Mouse (Mus musculus): ENCODE results near the gene Arap2. TPM values are rescaled to one million over a fixed set of nuclear protein-coding genes. Genes with fewer than 3 reads are reported as not detected.
"Not testable (repeated sequence)": the region's sequence is repeated elsewhere in the genome, so short reads cannot be mapped to it uniquely, and the experiment has no call there.

Arap2 gene
- polyA plus RNA-seq, 1 experiment, result 0.04 TPM

- Histone ChIP-seq H3K36me3 (replicated peaks; ENCODE audit: low read length) (peaks cover 11% of the 10 kb centered on the region), H3K4me1 (peaks cover 58% of the 10 kb centered on the region), H3K9me3 (no peaks in the 10 kb centered on the region), H3K27me3 (replicated peaks) (no peaks in the 10 kb centered on the region), H3K4me3 (replicated peaks) (no peak overlapping the region)
- no peak for TF ChIP-seq GATA1 (IDR thresholded peaks at IDR 0.05; ENCODE audit: borderline replicate concordance, low read length)
- no peak for TF ChIP-seq FLI1 (IDR thresholded peaks at IDR 0.05; ENCODE audit: low read length)
These were observed 17.8 kb downstream of the Arap2 start for GRCm38 (mm10) chr5:62748168-62748567.

GRCm38 (mm10) chr5:62743220-62743922 is 22.6 kb downstream of the Arap2 start:
- H3K9me3 ChIP-seq, result no peaks in the 10 kb centered on the region
- H3K27me3 ChIP-seq (replicated peaks), result no peaks in the 10 kb centered on the region
- H3K36me3 ChIP-seq (replicated peaks; ENCODE audit: low read length), result peaks cover 12% of the 10 kb centered on the region
- peaks cover 42% of the 10 kb centered on the region for H3K4me1 ChIP-seq
- TF ChIP-seq GATA1 (IDR thresholded peaks at IDR 0.05; ENCODE audit: borderline replicate concordance, low read length) (no peak), FLI1 (IDR thresholded peaks at IDR 0.05; ENCODE audit: low read length) (no peak)
- H3K4me3 ChIP-seq (replicated peaks), result no peak overlapping the region

- no peak for TF ChIP-seq FLI1 (IDR thresholded peaks at IDR 0.05; ENCODE audit: low read length)
- no peak for TF ChIP-seq GATA1 (IDR thresholded peaks at IDR 0.05; ENCODE audit: borderline replicate concordance, low read length)
- H3K4me1 ChIP-seq, result peaks cover 32% of the 10 kb centered on the region
- no peaks in the 10 kb centered on the region for H3K27me3 ChIP-seq (replicated peaks)
- no peak overlapping the region for H3K4me3 ChIP-seq (replicated peaks)
- H3K36me3 ChIP-seq (replicated peaks; ENCODE audit: low read length), result peaks cover 5% of the 10 kb centered on the region
- H3K9me3 ChIP-seq, result no peaks in the 10 kb centered on the region
These were observed 26.2 kb downstream of the Arap2 start for GRCm38 (mm10) chr5:62739451-62740415.

- H3K9me3 ChIP-seq; H3K4me3 ChIP-seq (replicated peaks); H3K36me3 ChIP-seq (replicated peaks; ENCODE audit: low read length); H3K27me3 ChIP-seq (replicated peaks); H3K4me1 ChIP-seq: not testable (repeated sequence)
These were observed 35.4 kb downstream of the Arap2 start for GRCm38 (mm10) chr5:62730573-62730972.

GRCm38 (mm10) chr5:62725551-62725950 is 40.4 kb downstream of the Arap2 start:
- TF ChIP-seq GATA1 (IDR thresholded peaks at IDR 0.05; ENCODE audit: borderline replicate concordance, low read length) (no peak), FLI1 (IDR thresholded peaks at IDR 0.05; ENCODE audit: low read length) (no peak)
- Histone ChIP-seq H3K9me3 (no peaks in the 10 kb centered on the region), H3K36me3 (replicated peaks; ENCODE audit: low read length) (no peaks in the 10 kb centered on the region), H3K27me3 (replicated peaks) (no peaks in the 10 kb centered on the region), H3K4me3 (replicated peaks) (no peak overlapping the region), H3K4me1 (peaks cover 14% of the 10 kb centered on the region)

GRCm38 (mm10) chr5:62723261-62724105 is 42.5 kb downstream of the Arap2 start:
- TF ChIP-seq GATA1 (IDR thresholded peaks at IDR 0.05; ENCODE audit: borderline replicate concordance, low read length), result no peak
- TF ChIP-seq FLI1 (IDR thresholded peaks at IDR 0.05; ENCODE audit: low read length), result no peak

GRCm38 (mm10) chr5:62716468-62716867 is 49.5 kb downstream of the Arap2 start:
- Histone ChIP-seq H3K36me3 (replicated peaks; ENCODE audit: low read length) (no peaks in the 10 kb centered on the region), H3K27me3 (replicated peaks) (no peaks in the 10 kb centered on the region), H3K9me3 (no peaks in the 10 kb centered on the region), H3K4me3 (replicated peaks) (no peak overlapping the region), H3K4me1 (peaks cover 43% of the 10 kb centered on the region)
- TF ChIP-seq GATA1 (IDR thresholded peaks at IDR 0.05; ENCODE audit: borderline replicate concordance, low read length), result no peak
- TF ChIP-seq FLI1 (IDR thresholded peaks at IDR 0.05; ENCODE audit: low read length), result no peak

More at GRCm38 (mm10) chr5:62723261-62724105, 42.5 kb downstream of the Arap2 start:
- Histone ChIP-seq H3K4me1 (peaks cover 14% of the 10 kb centered on the region), H3K4me3 (replicated peaks) (no peak overlapping the region), H3K36me3 (replicated peaks; ENCODE audit: low read length) (no peaks in the 10 kb centered on the region), H3K27me3 (replicated peaks) (no peaks in the 10 kb centered on the region), H3K9me3 (no peaks in the 10 kb centered on the region)

GRCm38 (mm10) chr5:62715977-62716376 is 50.0 kb downstream of the Arap2 start:
- Histone ChIP-seq H3K36me3 (replicated peaks; ENCODE audit: low read length) (no peaks in the 10 kb centered on the region), H3K9me3 (no peaks in the 10 kb centered on the region), H3K4me3 (replicated peaks) (peak overlapping the region; percentile 53), H3K27me3 (replicated peaks) (no peaks in the 10 kb centered on the region), H3K4me1 (peaks cover 48% of the 10 kb centered on the region)
- TF ChIP-seq FLI1 (IDR thresholded peaks at IDR 0.05; ENCODE audit: low read length), result no peak
- TF ChIP-seq GATA1 (IDR thresholded peaks at IDR 0.05; ENCODE audit: borderline replicate concordance, low read length), result no peak

- H3K4me3 ChIP-seq (replicated peaks), result peak overlapping the region; percentile 75
- no peak for TF ChIP-seq FLI1 (IDR thresholded peaks at IDR 0.05; ENCODE audit: low read length)
- no peak for TF ChIP-seq GATA1 (IDR thresholded peaks at IDR 0.05; ENCODE audit: borderline replicate concordance, low read length)
- H3K36me3 ChIP-seq (replicated peaks; ENCODE audit: low read length), result no peaks in the 10 kb centered on the region
- no peaks in the 10 kb centered on the region for H3K27me3 ChIP-seq (replicated peaks)
- no peaks in the 10 kb centered on the region for H3K9me3 ChIP-seq
- peaks cover 50% of the 10 kb centered on the region for H3K4me1 ChIP-seq
These were observed 50.5 kb downstream of the Arap2 start for GRCm38 (mm10) chr5:62715436-62715835.

Data from megakaryocyte, embryonic 14.5 days (primary cell).